Mouse (Mus musculus) kidney, postnatal 0 days (tissue): Measurements from ENCODE around the gene Snorc. TPM values are rescaled to one million over a fixed set of nuclear protein-coding genes. Genes with fewer than 3 reads are reported as not detected.
A peak's percentile ranks its signal among the peaks of the same experiment; 100 is the strongest.
"Not testable (repeated sequence)": the region's sequence is repeated elsewhere in the genome, so short reads cannot be mapped to it uniquely, and the experiment has no call there.

Experiments used
- ATAC-seq: fragments of 200-750 bp; cut with Nextera tagmentation; replicated peaks from 2 replicates; pipeline ENCODE4 v1.8.0; 2017; ENCODE audit warnings: low read depth, moderate number of reproducible peaks, moderate TSS enrichment, moderate library complexity; ENCODE audit not compliant: low FRiP score
- DNase-seq: peaks from one replicate; pipeline ENCODE4 v3.0.0-alpha.2; 2016; ENCODE audit warnings: low spot score
- H3K27ac ChIP-seq: fragments of 300-500 bp; sonication (generic); 2 replicates; pipeline ENCODE4 v1.5.1; 2014; ENCODE audit warnings: mild to moderate bottlenecking
- H3K27me3 ChIP-seq: fragments of 300-500 bp; sonication (generic); 2 replicates; pipeline ENCODE4 v1.6.1; 2014; ENCODE audit warnings: low read length, mixed read lengths; ENCODE audit not compliant: insufficient read depth
- H3K36me3 ChIP-seq: fragments of 300-500 bp; sonication (generic); 2 replicates; pipeline ENCODE4 v1.6.1; 2014; ENCODE audit warnings: low read length, mixed read lengths; ENCODE audit not compliant: insufficient read depth
- H3K4me1 ChIP-seq: fragments of 300-500 bp; sonication (generic); replicated peaks from 2 replicates; pipeline ENCODE4 v1.6.1; 2014; ENCODE audit warnings: antibody characterized with exemption, low read length, mixed read lengths; ENCODE audit not compliant: insufficient read depth
- H3K4me2 ChIP-seq: fragments of 300-500 bp; sonication (generic); 2 replicates; pipeline ENCODE4 v1.6.1; 2014; ENCODE audit warnings: mild to moderate bottlenecking, low read length, moderate library complexity, mixed read lengths
- H3K4me3 ChIP-seq: fragments of 300-500 bp; sonication (generic); replicated peaks from 2 replicates; pipeline ENCODE4 v1.5.1; 2014; ENCODE audit warnings: low read depth, low read length
- H3K9ac ChIP-seq: fragments of 300-500 bp; sonication (generic); 2 replicates; pipeline ENCODE4 v1.6.1; 2014; ENCODE audit warnings: low read depth, low read length
- H3K9me3 ChIP-seq: fragments of 300-500 bp; sonication (generic); replicated peaks from 2 replicates; pipeline ENCODE4 v1.6.1; 2016; ENCODE audit warnings: low read length, inconsistent platforms, mixed read lengths
- CTCF ChIP-seq: IDR thresholded peaks from 2 replicates; pipeline ENCODE4 v1.5.1; 2016; ENCODE audit warnings: antibody characterized with exemption, low read depth, mild to moderate bottlenecking, moderate library complexity
- WGBS: fragments of 180-500 bp; shearing (Covaris S2); extraction: QIAGEN DNeasy Blood & Tissue Kit; methylation state at CpG from one replicate; pipeline ENCODE4 v1.1.7; 2014; 5-methylcytosine and 5-hydroxymethylcytosine counted together
- polyA plus RNA-seq: library from polyadenylated mRNA; unstranded; fragments of >200 nt; fragmentation: Nextera tagmentation; extraction: Ambion mirVana; gene quantifications from 2 replicates; pipeline ENCODE4 v1.2.1, GENCODE M21; 2015

The Snorc gene
- not detected in 2 replicates for polyA plus RNA-seq

- not testable (repeated sequence) for DNase-seq, ATAC-seq, H3K4me2 ChIP-seq, H3K27me3 ChIP-seq, H3K9me3 ChIP-seq, H3K36me3 ChIP-seq, H3K9ac ChIP-seq, H3K27ac ChIP-seq, H3K4me3 ChIP-seq, H3K4me1 ChIP-seq
- WGBS, result 47% methylated on average over 10 of the region's 10 CpGs
These were observed at the start of gene Snorc for GRCm38 (mm10) chr1:87469971-87470370. Snorc (plus strand) TSS chr1:87470271.

- ATAC-seq, result no peak
- Histone ChIP-seq H3K27ac (no peak overlapping the region), H3K9ac (no peak overlapping the region), H3K9me3 (no peaks in the 10 kb centered on the region), H3K27me3 (no peaks in the 10 kb centered on the region), H3K4me3 (no peak overlapping the region), H3K4me1 (no peaks in the 10 kb centered on the region), H3K4me2 (no peak overlapping the region), H3K36me3 (peaks cover 46% of the 10 kb centered on the region)
- WGBS, result 97% methylated on average over 2 of the region's 2 CpGs
- TF ChIP-seq CTCF, result no peak
- no peak for DNase-seq
These were observed 34.9 kb upstream of the Snorc start for GRCm38 (mm10) chr1:87435125-87435524.

- H3K9me3 ChIP-seq, result no peaks in the 10 kb centered on the region
- 68% methylated on average over 6 of the region's 6 CpGs for WGBS
- H3K27me3 ChIP-seq, result no peaks in the 10 kb centered on the region
- H3K4me1 ChIP-seq, result no peaks in the 10 kb centered on the region
- H3K4me3 ChIP-seq, result no peak overlapping the region
- no peak overlapping the region for H3K9ac ChIP-seq
- H3K4me2 ChIP-seq, result no peak overlapping the region
- peaks cover 49% of the 10 kb centered on the region for H3K36me3 ChIP-seq
- no peak for ATAC-seq
- no peak for TF ChIP-seq CTCF
- no peak overlapping the region for H3K27ac ChIP-seq
- no peak for DNase-seq
These were observed 33.5 kb upstream of the Snorc start for GRCm38 (mm10) chr1:87436583-87436982.

- H3K36me3 ChIP-seq, result peaks cover 50% of the 10 kb centered on the region
- H3K27me3 ChIP-seq, result no peaks in the 10 kb centered on the region
- ATAC-seq (peak; percentile 69; the same call in 1 of the 2 replicates), DNase-seq (peak; percentile 82)
- H3K4me3 ChIP-seq, result no peak overlapping the region
- H3K27ac ChIP-seq, result no peak overlapping the region
- no peak overlapping the region for H3K4me2 ChIP-seq
- H3K9me3 ChIP-seq, result no peaks in the 10 kb centered on the region
- peak; percentile 78 for TF ChIP-seq CTCF
- H3K4me1 ChIP-seq, result no peaks in the 10 kb centered on the region
- H3K9ac ChIP-seq, result no peak overlapping the region
- 35% methylated on average over 5 of the region's 5 CpGs for WGBS
These were observed 22.6 kb upstream of the Snorc start for GRCm38 (mm10) chr1:87447183-87448104.

- no peaks in the 10 kb centered on the region for H3K9me3 ChIP-seq
- no peak overlapping the region for H3K4me2 ChIP-seq
- ATAC-seq (no peak; the same call in 1 of the 2 replicates), DNase-seq (peak; percentile 13)
- H3K36me3 ChIP-seq, result peaks cover 37% of the 10 kb centered on the region
- WGBS, result 78% methylated on average over 4 of the region's 4 CpGs
- H3K4me3 ChIP-seq, result no peak overlapping the region
- H3K27ac ChIP-seq, result no peak overlapping the region
- H3K4me1 ChIP-seq, result no peaks in the 10 kb centered on the region
- TF ChIP-seq CTCF, result no peak
- H3K27me3 ChIP-seq, result no peaks in the 10 kb centered on the region
- H3K9ac ChIP-seq, result no peak overlapping the region
These were observed 20.6 kb upstream of the Snorc start for GRCm38 (mm10) chr1:87449432-87449831.

- H3K4me3 ChIP-seq, result no peak overlapping the region
- no peak for ATAC-seq
- H3K27me3 ChIP-seq, result no peaks in the 10 kb centered on the region
- no peaks in the 10 kb centered on the region for H3K9me3 ChIP-seq
- DNase-seq, result no peak
- WGBS, result 100% methylated on average over 1 of the region's 1 CpGs
- no peak for TF ChIP-seq CTCF
- H3K4me2 ChIP-seq, result no peak overlapping the region
- H3K4me1 ChIP-seq, result no peaks in the 10 kb centered on the region
- H3K9ac ChIP-seq, result no peak overlapping the region
- H3K27ac ChIP-seq, result no peak overlapping the region
- H3K36me3 ChIP-seq, result no peaks in the 10 kb centered on the region
These were observed 13.6 kb upstream of the Snorc start for GRCm38 (mm10) chr1:87456425-87456824.
